Mouse (Mus musculus) midbrain, embryonic 12.5 days (tissue): ENCODE measurements around the gene Ptprm. TPM values are rescaled to one million over a fixed set of nuclear protein-coding genes. Genes with fewer than 3 reads are reported as not detected.
A peak's percentile ranks its signal among the peaks of the same experiment; 100 is the strongest.

ENCODE experiments used
- ATAC-seq: fragments of 200-750 bp; cut with Nextera tagmentation; 2 replicates; pipeline ENCODE4 v1.8.0; 2017; ENCODE audit warnings: low read depth, moderate TSS enrichment, moderate library complexity; ENCODE audit not compliant: low FRiP score
- H3K27ac ChIP-seq: fragments of 300-500 bp; sonication (generic); replicated peaks from 2 replicates; pipeline ENCODE4 v1.5.1; 2016; ENCODE audit warnings: mild to moderate bottlenecking
- H3K27me3 ChIP-seq: fragments of 300-500 bp; sonication (generic); 2 replicates; pipeline ENCODE4 v1.6.1; 2016; ENCODE audit warnings: mild to moderate bottlenecking
- H3K36me3 ChIP-seq: fragments of 300-500 bp; sonication (generic); 2 replicates; pipeline ENCODE4 v1.6.1; 2016
- H3K4me1 ChIP-seq: fragments of 300-500 bp; sonication (generic); 2 replicates; pipeline ENCODE4 v1.6.1; 2016
- H3K4me2 ChIP-seq: fragments of 300-500 bp; sonication (generic); replicated peaks from 2 replicates; pipeline ENCODE4 v1.6.1; 2016; ENCODE audit warnings: mild to moderate bottlenecking, moderate library complexity
- H3K4me3 ChIP-seq: fragments of 300-500 bp; sonication (generic); 2 replicates; pipeline ENCODE4 v1.5.1; 2016; ENCODE audit warnings: mild to moderate bottlenecking
- H3K9ac ChIP-seq: fragments of 300-500 bp; sonication (generic); replicated peaks from 2 replicates; pipeline ENCODE4 v1.6.1; 2016; ENCODE audit warnings: mild to moderate bottlenecking, moderate library complexity
- H3K9me3 ChIP-seq: fragments of 300-500 bp; sonication (generic); 2 replicates; pipeline ENCODE4 v1.6.1; 2016; ENCODE audit warnings: mild to moderate bottlenecking
- WGBS: fragments of 180-500 bp; shearing (Covaris S2); methylation state at CpG from one replicate; pipeline ENCODE4 v1.1.7; 2016; 5-methylcytosine and 5-hydroxymethylcytosine counted together
- polyA plus RNA-seq: library from polyadenylated mRNA; unstranded; fragments of >200 nt; fragmentation: Nextera tagmentation; extraction: Ambion mirVana; gene quantifications from 2 replicates; pipeline ENCODE4 v1.2.1, GENCODE M21; 2016

Ptprm gene
- polyA plus RNA-seq, 1 experiment from 2014 or later = 11.8 TPM

GRCm38 (mm10) chr17:66710568-66710967 lies 643.7 kb downstream of the Ptprm start:
- no peak overlapping the region for H3K27ac ChIP-seq
- no peaks in the 10 kb centered on the region for H3K27me3 ChIP-seq
- ATAC-seq = no peak
- no peaks in the 10 kb centered on the region for H3K36me3 ChIP-seq
- H3K4me1 ChIP-seq = peaks cover 3% of the 10 kb centered on the region; the same call in 1 of the 2 replicates
- no peak overlapping the region for H3K4me3 ChIP-seq
- no peak overlapping the region for H3K9ac ChIP-seq
- WGBS = 59% methylated on average over 4 of the region's 4 CpGs
- H3K4me2 ChIP-seq = no peak overlapping the region
- H3K9me3 ChIP-seq = no peaks in the 10 kb centered on the region

GRCm38 (mm10) chr17:66708748-66709147 lies 645.5 kb downstream of the Ptprm start:
- no peak overlapping the region for H3K27ac ChIP-seq
- ATAC-seq = no peak
- H3K9ac ChIP-seq = no peak overlapping the region
- WGBS = 89% methylated on average over 4 of the region's 4 CpGs
- H3K27me3 ChIP-seq = no peaks in the 10 kb centered on the region
- H3K4me3 ChIP-seq = no peak overlapping the region
- H3K9me3 ChIP-seq = no peaks in the 10 kb centered on the region
- H3K36me3 ChIP-seq = no peaks in the 10 kb centered on the region
- H3K4me2 ChIP-seq = no peak overlapping the region
- peaks cover 3% of the 10 kb centered on the region; the same call in 1 of the 2 replicates for H3K4me1 ChIP-seq

- ATAC-seq = no peak
- no peaks in the 10 kb centered on the region for H3K36me3 ChIP-seq
- H3K9me3 ChIP-seq = no peaks in the 10 kb centered on the region
- H3K4me3 ChIP-seq = no peak overlapping the region
- H3K27me3 ChIP-seq = no peaks in the 10 kb centered on the region
- no peak overlapping the region for H3K9ac ChIP-seq
- 41% methylated on average over 8 of the region's 8 CpGs for WGBS
- H3K4me1 ChIP-seq = peaks cover 3% of the 10 kb centered on the region; the same call in 1 of the 2 replicates
- H3K27ac ChIP-seq = no peak overlapping the region
- no peak overlapping the region for H3K4me2 ChIP-seq
Measured at GRCm38 (mm10) chr17:66707684-66708083, 646.6 kb downstream of the Ptprm start.

DNA sequence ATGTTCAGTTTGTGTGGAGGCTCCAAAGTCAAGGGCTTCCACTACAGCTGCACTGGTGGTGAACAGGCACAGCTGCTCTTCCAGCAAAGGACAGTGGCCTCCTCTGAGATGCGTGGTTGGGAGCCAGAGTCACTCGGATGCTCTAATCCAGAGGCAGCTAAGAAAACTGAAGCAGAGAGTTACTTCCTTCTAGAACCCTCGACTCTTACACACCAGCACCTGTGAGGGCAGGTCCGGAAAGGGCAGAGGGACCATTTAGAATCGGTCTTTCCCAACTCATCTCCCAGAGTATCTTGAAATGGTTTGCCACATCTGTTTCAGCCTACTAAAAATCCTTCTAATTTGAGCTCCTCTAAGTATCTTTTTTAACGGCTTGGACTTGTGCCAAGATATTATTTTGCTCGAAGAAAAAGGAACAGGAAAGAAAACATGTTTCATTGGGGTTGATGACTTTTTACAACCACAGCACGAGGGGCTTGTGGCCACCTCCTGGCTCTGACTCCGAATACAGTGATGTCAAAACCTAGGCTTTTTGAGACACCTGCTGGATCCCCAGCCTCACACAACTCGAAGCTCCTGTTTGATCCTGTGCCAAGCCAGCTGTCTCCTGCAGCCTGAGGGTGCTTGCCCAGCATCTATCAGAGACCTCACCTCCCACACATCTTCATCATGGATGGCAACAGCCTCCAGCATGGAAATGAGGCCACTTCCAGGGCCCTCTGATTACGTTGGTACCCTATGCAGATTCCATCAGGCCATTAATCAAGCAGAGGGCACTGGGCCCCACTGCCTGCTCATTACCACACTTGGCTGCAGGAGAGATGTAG lies 652.7 kb downstream of the Ptprm start:
- WGBS = 83% methylated on average over 11 of the region's 11 CpGs
- no peak for ATAC-seq
- no peaks in the 10 kb centered on the region for H3K36me3 ChIP-seq
- 0 out of 2 replicates have a peak, but pooled peaks cover 8% of the 10 kb centered on the region for H3K27me3 ChIP-seq
- no peak overlapping the region for H3K9ac ChIP-seq
- H3K4me1 ChIP-seq = peaks cover 10% of the 10 kb centered on the region
- H3K27ac ChIP-seq = no peak overlapping the region
- H3K4me3 ChIP-seq = no peak overlapping the region
- no peaks in the 10 kb centered on the region for H3K9me3 ChIP-seq
- H3K4me2 ChIP-seq = no peak overlapping the region

DNA sequence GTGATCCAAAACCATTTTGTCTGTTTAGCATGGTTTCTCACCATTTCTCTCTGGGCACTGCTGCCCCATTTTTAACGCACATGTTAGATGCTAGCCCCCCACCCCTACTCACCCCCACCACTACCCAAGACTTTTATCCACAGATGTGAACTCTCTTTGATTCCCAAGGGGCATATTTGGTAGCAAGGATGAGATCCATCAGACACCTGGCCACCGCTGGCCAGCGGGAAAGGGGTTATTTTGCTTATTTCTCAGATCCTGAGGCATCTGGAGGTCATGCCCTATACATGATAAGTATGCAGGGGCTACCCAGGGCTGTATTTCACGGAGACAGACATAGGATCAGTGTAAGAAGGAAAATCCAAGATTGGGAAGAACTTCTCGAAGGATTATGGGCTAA lies 654.4 kb downstream of the Ptprm start:
- ATAC-seq = no peak
- H3K4me3 ChIP-seq = no peak overlapping the region
- no peak overlapping the region for H3K9ac ChIP-seq
- peaks cover 22% of the 10 kb centered on the region for H3K27me3 ChIP-seq
- no peak overlapping the region for H3K27ac ChIP-seq
- H3K36me3 ChIP-seq = no peaks in the 10 kb centered on the region
- WGBS = 74% methylated on average over 5 of the region's 5 CpGs
- H3K9me3 ChIP-seq = no peaks in the 10 kb centered on the region
- no peak overlapping the region for H3K4me2 ChIP-seq
- H3K4me1 ChIP-seq = peaks cover 11% of the 10 kb centered on the region

GRCm38 (mm10) chr17:66697650-66698049 lies 656.6 kb downstream of the Ptprm start:
- Histone ChIP-seq H3K4me1 (peaks cover 26% of the 10 kb centered on the region), H3K36me3 (no peaks in the 10 kb centered on the region), H3K9me3 (no peaks in the 10 kb centered on the region), H3K4me3 (no peak overlapping the region), H3K9ac (no peak overlapping the region), H3K4me2 (no peak overlapping the region), H3K27me3 (peaks cover 28% of the 10 kb centered on the region), H3K27ac (no peak overlapping the region)
- 88% methylated on average over 12 of the region's 12 CpGs for WGBS
- ATAC-seq = no peak

- H3K9me3 ChIP-seq = no peaks in the 10 kb centered on the region
- H3K36me3 ChIP-seq = no peaks in the 10 kb centered on the region
- ATAC-seq = no peak
- peaks cover 28% of the 10 kb centered on the region for H3K27me3 ChIP-seq
- no peak overlapping the region for H3K4me3 ChIP-seq
- no peak overlapping the region for H3K4me2 ChIP-seq
- 49% methylated on average over 10 of the region's 10 CpGs for WGBS
- no peak overlapping the region for H3K9ac ChIP-seq
- no peak overlapping the region for H3K27ac ChIP-seq
- peaks cover 26% of the 10 kb centered on the region for H3K4me1 ChIP-seq
Measured at GRCm38 (mm10) chr17:66696531-66697172, 657.6 kb downstream of the Ptprm start.

DNA sequence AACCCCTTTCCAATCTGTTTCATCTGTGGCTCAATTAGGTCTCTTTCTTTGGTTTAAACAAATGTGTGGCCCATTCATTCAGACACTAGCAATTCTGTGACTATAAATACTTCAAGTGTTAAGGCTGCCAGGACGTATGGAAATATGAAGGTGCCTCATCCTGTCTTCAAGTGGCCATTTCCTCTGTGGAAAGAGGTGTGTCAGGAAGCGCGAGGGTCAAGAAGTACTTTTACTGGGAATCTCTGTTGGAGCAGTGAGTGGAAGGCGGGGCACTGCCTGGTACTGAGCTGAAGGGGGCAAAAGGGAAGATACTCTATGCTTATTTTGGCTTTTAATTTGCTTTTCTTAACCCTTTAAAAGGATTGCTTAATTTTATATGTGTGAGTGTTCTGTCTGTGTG lies 659.9 kb downstream of the Ptprm start:
- H3K4me3 ChIP-seq = no peak overlapping the region
- no peaks in the 10 kb centered on the region for H3K36me3 ChIP-seq
- H3K27me3 ChIP-seq = peaks cover 28% of the 10 kb centered on the region
- WGBS = 69% methylated on average over 4 of the region's 4 CpGs
- H3K9me3 ChIP-seq = no peaks in the 10 kb centered on the region
- peak overlapping the region; percentile 26; the same call in 1 of the 2 replicates for H3K4me2 ChIP-seq
- H3K9ac ChIP-seq = no peak overlapping the region
- no peak for ATAC-seq
- peaks cover 26% of the 10 kb centered on the region for H3K4me1 ChIP-seq
- H3K27ac ChIP-seq = peak overlapping the region; percentile 49; the same call in 1 of the 2 replicates

GRCm38 (mm10) chr17:66693676-66694304 lies 660.5 kb downstream of the Ptprm start:
- peak overlapping the region; percentile 26 for H3K4me2 ChIP-seq
- 21% methylated on average over 21 of the region's 21 CpGs for WGBS
- no peak overlapping the region for H3K4me3 ChIP-seq
- no peaks in the 10 kb centered on the region for H3K36me3 ChIP-seq
- peaks cover 26% of the 10 kb centered on the region for H3K4me1 ChIP-seq
- no peak overlapping the region for H3K9ac ChIP-seq
- peaks cover 25% of the 10 kb centered on the region for H3K27me3 ChIP-seq
- no peaks in the 10 kb centered on the region for H3K9me3 ChIP-seq
- H3K27ac ChIP-seq = peak overlapping the region; percentile 49; the same call in 1 of the 2 replicates
- ATAC-seq = peak; percentile 83

GRCm38 (mm10) chr17:66692941-66693675 lies 661.1 kb downstream of the Ptprm start:
- WGBS = 91% methylated on average over 16 of the region's 16 CpGs
- Histone ChIP-seq H3K9ac (no peak overlapping the region), H3K27ac (peak overlapping the region; percentile 31; the same call in 1 of the 2 replicates), H3K4me3 (no peak overlapping the region), H3K4me1 (peaks cover 26% of the 10 kb centered on the region), H3K4me2 (peak overlapping the region; percentile 26; the same call in 1 of the 2 replicates), H3K36me3 (no peaks in the 10 kb centered on the region), H3K27me3 (peaks cover 25% of the 10 kb centered on the region), H3K9me3 (no peaks in the 10 kb centered on the region)
- no peak for ATAC-seq

- Histone ChIP-seq H3K4me2 (no peak overlapping the region), H3K4me3 (no peak overlapping the region), H3K36me3 (no peaks in the 10 kb centered on the region), H3K9ac (no peak overlapping the region), H3K9me3 (no peaks in the 10 kb centered on the region), H3K27ac (no peak overlapping the region), H3K27me3 (peaks cover under 1% of the 10 kb centered on the region; the same call in 1 of the 2 replicates), H3K4me1 (no peaks in the 10 kb centered on the region)
- 95% methylated on average over 9 of the region's 9 CpGs for WGBS
- ATAC-seq = no peak
Measured at GRCm38 (mm10) chr17:66688179-66688578, 666.1 kb downstream of the Ptprm start.
